27 mouse cellular contexts compared by ENCODE assay signal in genomic region chr2:128434200-128434977, GRCm38 (mm10).
DNase-seq lines count a peak whose midpoint lies in the region; ATAC-seq and TF ChIP-seq lines count a peak whose summit lies in the region.
"Had no signal": no experiment of that assay in that cellular context is flagged by ENCODE, and none has a peak within 500 bp of the region (broad histone marks: within the 10 kb centered on the region; RNA-seq: fewer than 3 reads in every experiment).

No protein-coding gene starts in this region.

- no peaks in the 10 kb centered on the region for H3K9me3 ChIP-seq in heart, embryonic 10.5 days
- H3K9me3 ChIP-seq in megakaryocyte, embryonic 14.5 days = peaks cover 17% of the 10 kb centered on the region
- H3K9me3 ChIP-seq in embryonic facial prominence, embryonic 10.5 days = no peaks in the 10 kb centered on the region
- H3K9me3 ChIP-seq: embryonic facial prominence, embryonic 12.5 days; heart, embryonic 12.5 days; limb, embryonic 10.5 days; limb, embryonic 15.5 days; liver, embryonic 13.5 days; midbrain, embryonic 12.5 days had no signal

- TF ChIP-seq CTCF in heart, adult 2 months (IDR thresholded peaks at IDR 0.05) = no peak

- H3K9ac ChIP-seq in heart, adult 2 months (ENCODE audit: low read depth, low read length) = no peak overlapping the region
- H3K9ac ChIP-seq: embryonic facial prominence, embryonic 12.5 days; heart, embryonic 12.5 days; hindbrain, embryonic 14.5 days; limb, embryonic 15.5 days; liver, embryonic 13.5 days; midbrain, embryonic 12.5 days had no signal

- no peak for TF ChIP-seq POLR2A in heart, adult 2 months (IDR thresholded peaks at IDR 0.05; ENCODE audit: insufficient read depth, low read depth, low read length)

- DNase-seq in heart, embryonic 10.5 days (ENCODE audit: low spot score) = no peak
- no peak for DNase-seq in heart, adult 2 months
- DNase-seq in ES-CJ7 (ENCODE audit: low read depth, low spot score) = peak; percentile 48
- no peak for DNase-seq in embryonic facial prominence, embryonic 10.5 days (ENCODE audit: low spot score)
- DNase-seq: adrenal gland, adult 2 months; cerebellum, adult 9-10 months; cerebellum, postnatal 36 days; gastrocnemius, postnatal 10 days; heart, postnatal 4 days; kidney, adult 8-10 months; layer of hippocampus, postnatal 36 days; liver, embryonic 13.5 days; lung, adult 2 months; lung, postnatal 10 days; thymus, adult 2 months; thymus, postnatal 36 days had no signal

- no peak for ATAC-seq in megakaryocyte, adult 5-6 weeks (ENCODE audit: poor library complexity, severe bottlenecking)
- ATAC-seq in inflammation-experienced regulatory T-cells, adult 6 months = no peak
- ATAC-seq: activated CD4-positive, CD25-positive, alpha-beta regulatory T cell, adult 4 months had no signal

- no peak overlapping the region for H3K4me3 ChIP-seq in heart, embryonic 10.5 days
- no peak overlapping the region for H3K4me3 ChIP-seq in heart, adult 2 months
- peak overlapping the region; percentile 59 for H3K4me3 ChIP-seq in megakaryocyte, embryonic 14.5 days (replicated peaks)
- H3K4me3 ChIP-seq in embryonic facial prominence, embryonic 10.5 days = no peak overlapping the region
- H3K4me3 ChIP-seq: embryonic facial prominence, embryonic 12.5 days; heart, embryonic 12.5 days; limb, embryonic 10.5 days; limb, embryonic 15.5 days; liver, embryonic 13.5 days; midbrain, embryonic 12.5 days had no signal

- peak overlapping the region; percentile 19; the same call in 1 of the 2 replicates for H3K27ac ChIP-seq in heart, embryonic 10.5 days
- no peak overlapping the region for H3K27ac ChIP-seq in heart, adult 2 months
- peak overlapping the region; percentile 44; the same call in 1 of the 2 replicates for H3K27ac ChIP-seq in embryonic facial prominence, embryonic 10.5 days (replicated peaks)
- H3K27ac ChIP-seq: embryonic facial prominence, embryonic 12.5 days; hindbrain, embryonic 14.5 days; limb, embryonic 10.5 days; limb, embryonic 15.5 days; liver, embryonic 13.5 days; macrophage; midbrain, embryonic 12.5 days had no signal

- no peaks in the 10 kb centered on the region for H3K79me2 ChIP-seq in heart, adult 2 months (replicated peaks; ENCODE audit: control insufficient read depth, insufficient read depth, low read length)

- no peaks in the 10 kb centered on the region for H3K36me3 ChIP-seq in heart, embryonic 10.5 days
- H3K36me3 ChIP-seq in heart, adult 2 months (ENCODE audit: control insufficient read depth, insufficient read depth, low read length) = no peaks in the 10 kb centered on the region
- no peaks in the 10 kb centered on the region for H3K36me3 ChIP-seq in megakaryocyte, embryonic 14.5 days (replicated peaks; ENCODE audit: low read length)
- no peaks in the 10 kb centered on the region for H3K36me3 ChIP-seq in embryonic facial prominence, embryonic 10.5 days (replicated peaks)
- H3K36me3 ChIP-seq: embryonic facial prominence, embryonic 12.5 days; heart, embryonic 12.5 days; limb, embryonic 10.5 days; limb, embryonic 15.5 days; liver, embryonic 13.5 days; midbrain, embryonic 12.5 days had no signal

- WGBS in heart, embryonic 10.5 days = 68% methylated on average over 11 of the region's 11 CpGs
- WGBS in heart, adult 2 months = 68% methylated on average over 11 of the region's 11 CpGs
- WGBS in embryonic facial prominence, embryonic 10.5 days = 65% methylated on average over 11 of the region's 11 CpGs

- intact Hi-C loops in heart, adult 2 months (cut with DNase I) = no loop called here

- H3K27me3 ChIP-seq in heart, embryonic 10.5 days (ENCODE audit: insufficient read depth, poor library complexity, severe bottlenecking) = no peaks in the 10 kb centered on the region
- no peaks in the 10 kb centered on the region for H3K27me3 ChIP-seq in heart, adult 2 months (ENCODE audit: control insufficient read depth, insufficient read depth, low read length)
- peaks cover 25% of the 10 kb centered on the region for H3K27me3 ChIP-seq in megakaryocyte, embryonic 14.5 days (replicated peaks)
- no peaks in the 10 kb centered on the region for H3K27me3 ChIP-seq in embryonic facial prominence, embryonic 10.5 days (replicated peaks; ENCODE audit: low read depth, poor library complexity, severe bottlenecking)
- H3K27me3 ChIP-seq: embryonic facial prominence, embryonic 12.5 days; heart, embryonic 12.5 days; limb, embryonic 15.5 days; liver, embryonic 13.5 days; midbrain, embryonic 12.5 days had no signal

- H3K4me1 ChIP-seq in heart, embryonic 10.5 days = peaks cover 15% of the 10 kb centered on the region; the same call in 1 of the 2 replicates
- H3K4me1 ChIP-seq in heart, adult 2 months (ENCODE audit: control insufficient read depth, insufficient read depth, low read length) = peaks cover 12% of the 10 kb centered on the region
- peaks cover 70% of the 10 kb centered on the region for H3K4me1 ChIP-seq in megakaryocyte, embryonic 14.5 days
- H3K4me1 ChIP-seq in embryonic facial prominence, embryonic 10.5 days = peaks cover 36% of the 10 kb centered on the region

- no peak for TF ChIP-seq EP300 in heart, adult 2 months (IDR thresholded peaks at IDR 0.05; ENCODE audit: insufficient read depth, low read depth, low read length)
